Mouse (Mus musculus) spleen, adult 2 months (tissue): ENCODE results near the gene Cenpt. TPM values are rescaled to one million over a fixed set of nuclear protein-coding genes. Genes with fewer than 3 reads are reported as not detected.

Experiments
- DNase-seq, 2 experiments: peaks; one replicate each; pipeline versions ENCODE4 v3.0.0 to v3.0.0-alpha.2; 2012 to 2021; ENCODE audit warnings: low spot score in 2 of 2, low read depth in 1 of 2
- H3K27ac ChIP-seq: fragments of 200-500 bp; 2 replicates; pipeline ENCODE4 v1.5.1; 2012; ENCODE audit warnings: low read length, inconsistent platforms; ENCODE audit not compliant: insufficient read depth
- H3K27me3 ChIP-seq: fragments of 200-500 bp; 2 replicates; pipeline ENCODE4 v1.6.1; 2012; ENCODE audit warnings: mild to moderate bottlenecking, moderate library complexity, low read length, inconsistent platforms; ENCODE audit not compliant: control insufficient read depth, insufficient read depth
- H3K36me3 ChIP-seq: fragments of 200-500 bp; 2 replicates; pipeline ENCODE4 v1.6.1; 2012; ENCODE audit warnings: mild to moderate bottlenecking, low read length, inconsistent platforms; ENCODE audit not compliant: control insufficient read depth, insufficient read depth
- H3K4me1 ChIP-seq: fragments of 200-500 bp; 2 replicates; pipeline ENCODE4 v1.6.1; 2011; ENCODE audit warnings: inconsistent platforms; ENCODE audit not compliant: control insufficient read depth, insufficient read depth, insufficient read length
- H3K4me3 ChIP-seq: fragments of 200-500 bp; 2 replicates; pipeline ENCODE4 v1.5.1; 2011; ENCODE audit warnings: mild to moderate bottlenecking, inconsistent platforms; ENCODE audit not compliant: insufficient read depth, insufficient read length; ENCODE audit errors: extremely low read depth
- CTCF ChIP-seq: fragments of 200-500 bp; IDR thresholded peaks from 2 replicates; pipeline ENCODE4 v1.5.1; 2011; ENCODE audit warnings: mild to moderate bottlenecking, inconsistent platforms; ENCODE audit not compliant: insufficient read depth, insufficient read length, insufficient replicate concordance; ENCODE audit errors: extremely low read depth
- POLR2A ChIP-seq: fragments of 200-500 bp; IDR thresholded peaks from 2 replicates; pipeline ENCODE4 v1.6.1; 2011; ENCODE audit warnings: low read depth, low read length, inconsistent platforms
- WGBS: fragments of 180-500 bp; shearing (Covaris S2); methylation state at CpG from one replicate; pipeline ENCODE4 v1.1.7; 2018; 5-methylcytosine and 5-hydroxymethylcytosine counted together
- polyA plus RNA-seq: library from polyadenylated mRNA; depleted of rRNA; stranded (reverse); fragments of >200 nt; gene quantifications from 2 replicates; pipeline ENCODE4 v1.2.3, GENCODE M21; 2012; rRNA removed

The Cenpt gene
- polyA plus RNA-seq, 1 experiment, result 14.2 TPM

DNA sequence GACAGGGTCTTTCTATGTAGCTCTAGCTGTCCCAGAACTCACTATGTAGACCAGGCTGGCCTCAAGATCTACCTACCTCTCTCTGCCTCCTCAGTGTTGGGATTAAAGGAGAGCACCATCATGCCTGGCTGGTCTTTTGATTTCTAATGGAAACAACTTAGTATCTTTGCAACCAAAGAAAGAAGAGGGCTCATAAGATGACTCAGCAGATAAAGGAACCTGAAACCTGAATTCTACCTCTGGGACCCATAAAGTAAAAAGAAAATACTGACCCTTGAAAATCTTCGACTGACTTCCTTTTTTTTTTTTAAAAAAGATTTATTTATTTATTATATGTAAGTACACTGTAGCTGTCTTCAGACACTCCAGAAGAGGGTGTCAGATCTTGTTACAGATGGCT is 47.1 kb downstream of the Cenpt start:
- no peak overlapping the region for H3K27ac ChIP-seq
- H3K4me1 ChIP-seq, result peaks cover 14% of the 10 kb centered on the region

DNA sequence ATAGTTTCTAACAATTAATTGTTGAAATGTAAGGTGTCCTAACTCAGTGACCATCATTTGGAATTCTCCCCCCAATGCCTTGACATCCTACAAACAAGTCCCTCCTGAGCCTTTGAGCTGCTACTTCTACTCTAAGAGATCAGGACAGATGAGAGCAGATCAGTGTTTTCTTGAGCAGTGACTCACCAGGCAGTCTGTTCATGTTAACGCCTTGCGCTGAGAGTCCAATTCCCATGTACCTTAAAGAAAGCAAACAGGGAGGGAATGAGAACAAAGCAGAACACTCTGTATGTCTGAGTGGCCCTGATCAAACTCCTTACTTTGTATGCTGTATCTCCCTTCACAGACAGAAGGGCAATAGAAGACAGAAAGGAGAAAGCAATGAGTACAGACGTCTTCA is 47.7 kb downstream of the Cenpt start:
- H3K4me1 ChIP-seq, result peaks cover 11% of the 10 kb centered on the region
- no peak for DNase-seq
- peaks cover 5% of the 10 kb centered on the region for H3K36me3 ChIP-seq
- H3K27ac ChIP-seq, result no peak overlapping the region
- TF ChIP-seq POLR2A, result no peak
- no peak for TF ChIP-seq CTCF
- H3K27me3 ChIP-seq, result no peaks in the 10 kb centered on the region
- 90% methylated on average over 3 of the region's 3 CpGs for WGBS
- H3K4me3 ChIP-seq, result no peak overlapping the region

More for the DNA sequence above, 47.1 kb downstream of the Cenpt start:
- TF ChIP-seq CTCF, result no peak
- TF ChIP-seq POLR2A, result no peak
- DNase-seq, result no peak
- H3K4me3 ChIP-seq, result no peak overlapping the region
- WGBS, result 15% methylated on average over 1 of the region's 1 CpGs
- H3K36me3 ChIP-seq, result peaks cover 5% of the 10 kb centered on the region
- no peaks in the 10 kb centered on the region for H3K27me3 ChIP-seq

DNA sequence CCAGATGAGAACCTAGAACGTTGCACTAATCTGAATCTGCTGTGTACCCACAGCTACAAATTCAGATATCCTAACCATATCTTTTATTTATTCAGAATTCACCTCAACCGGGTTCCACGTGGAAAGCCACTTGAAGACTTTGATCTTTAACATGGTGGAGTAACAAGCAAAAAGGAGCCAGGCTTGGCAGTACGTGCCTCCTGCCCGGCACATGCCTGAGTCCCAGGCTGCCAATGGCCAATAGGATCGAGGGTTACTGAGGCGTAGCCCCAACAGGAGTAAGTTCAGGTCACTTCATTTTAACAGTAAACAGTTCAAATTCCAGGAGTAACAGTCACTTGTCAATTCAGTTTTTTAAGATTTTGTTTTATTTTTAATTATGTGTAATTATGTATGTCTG is 48.3 kb downstream of the Cenpt start:
- Histone ChIP-seq H3K27ac (no peak overlapping the region), H3K36me3 (peaks cover 7% of the 10 kb centered on the region)

DNA sequence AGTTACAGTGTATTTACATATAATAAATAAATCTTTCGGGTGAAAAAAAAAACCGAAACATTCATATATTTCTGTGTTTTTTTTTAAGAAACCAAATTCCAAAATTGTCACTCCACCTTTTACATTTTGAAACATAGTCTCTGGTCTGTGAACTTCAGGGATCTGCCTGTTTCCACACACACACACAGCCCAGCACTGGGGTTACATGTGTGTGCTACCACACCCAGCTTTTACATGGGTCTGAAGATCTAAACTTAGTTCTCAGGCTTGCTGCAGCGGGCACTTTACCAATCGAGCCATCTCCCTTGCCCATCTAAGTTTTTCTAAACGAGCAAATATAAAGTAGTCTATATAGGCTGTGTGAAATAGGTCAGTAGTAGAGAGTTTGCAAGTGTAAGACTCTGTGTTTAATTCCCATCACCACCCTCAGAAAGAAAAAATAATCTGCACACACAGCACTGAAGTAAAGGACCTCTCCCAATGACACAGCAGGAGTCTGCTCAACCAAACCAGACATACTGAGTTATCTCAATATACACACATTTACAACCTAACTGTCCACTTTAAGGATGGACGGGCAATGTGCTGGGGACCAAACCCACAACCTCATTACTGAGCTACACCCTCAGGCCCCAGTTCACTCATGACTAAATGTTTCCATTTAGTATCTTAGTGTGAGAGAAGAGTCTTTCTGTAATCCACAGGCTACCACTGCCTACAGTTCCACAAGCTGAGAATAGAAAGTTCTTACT is 51.7 kb downstream of the Cenpt start:
- H3K4me1 ChIP-seq, result no peaks in the 10 kb centered on the region
- WGBS, result 84% methylated on average over 6 of the region's 6 CpGs
- H3K4me3 ChIP-seq, result no peak overlapping the region
- H3K36me3 ChIP-seq, result peaks cover 8% of the 10 kb centered on the region
- TF ChIP-seq POLR2A (no peak), CTCF (no peak)
- no peak overlapping the region; the same call in 1 of the 2 replicates for H3K27ac ChIP-seq
- no peaks in the 10 kb centered on the region for H3K27me3 ChIP-seq
- DNase-seq, result no peak

More for the DNA sequence above, 48.3 kb downstream of the Cenpt start:
- DNase-seq, result no peak
- 89% methylated on average over 7 of the region's 7 CpGs for WGBS
- Histone ChIP-seq H3K27me3 (no peaks in the 10 kb centered on the region), H3K4me3 (no peak overlapping the region), H3K4me1 (peaks cover 9% of the 10 kb centered on the region)
- TF ChIP-seq POLR2A (no peak), CTCF (no peak)

DNA sequence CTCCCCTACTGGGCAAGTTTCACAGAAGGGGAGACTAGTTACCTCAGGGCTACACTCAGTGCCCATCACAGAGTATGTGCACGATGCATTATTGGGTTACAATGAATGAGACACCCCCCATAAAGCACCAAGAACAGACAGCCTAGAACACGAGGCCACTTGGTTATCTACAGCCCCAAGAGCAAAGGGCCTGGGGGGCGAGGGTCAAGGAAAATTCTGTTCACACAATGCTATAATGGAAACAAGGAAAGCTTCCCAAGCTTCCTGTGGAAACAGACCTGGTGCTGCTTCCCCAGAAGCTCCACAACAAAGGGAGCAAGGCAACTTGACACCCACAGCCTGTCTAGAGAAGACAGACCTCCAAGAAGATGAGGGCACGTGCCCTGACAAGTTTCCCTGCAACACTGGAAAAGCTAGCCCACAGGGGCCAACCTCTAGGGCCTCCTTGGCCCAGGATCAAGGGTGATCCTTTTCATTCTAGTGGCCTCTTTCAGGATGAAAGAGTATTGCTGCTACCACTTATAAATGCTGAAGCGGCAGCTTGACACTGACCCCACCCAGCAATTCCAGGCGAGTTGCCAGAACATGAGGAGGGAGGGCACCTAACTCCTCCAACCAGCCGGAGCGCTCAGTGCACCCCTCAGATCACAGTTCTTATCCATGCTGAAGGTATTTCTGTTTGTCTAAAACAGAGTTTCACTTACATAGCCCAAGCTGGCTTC is 53.8 kb downstream of the Cenpt start:
- Histone ChIP-seq H3K36me3 (peaks cover 3% of the 10 kb centered on the region; the same call in 1 of the 2 replicates), H3K4me1 (no peaks in the 10 kb centered on the region), H3K27ac (no peak overlapping the region), H3K4me3 (no peak overlapping the region), H3K27me3 (no peaks in the 10 kb centered on the region)
- no peak for DNase-seq
- WGBS, result 80% methylated on average over 8 of the region's 8 CpGs
- TF ChIP-seq CTCF (no peak), POLR2A (no peak)

DNA sequence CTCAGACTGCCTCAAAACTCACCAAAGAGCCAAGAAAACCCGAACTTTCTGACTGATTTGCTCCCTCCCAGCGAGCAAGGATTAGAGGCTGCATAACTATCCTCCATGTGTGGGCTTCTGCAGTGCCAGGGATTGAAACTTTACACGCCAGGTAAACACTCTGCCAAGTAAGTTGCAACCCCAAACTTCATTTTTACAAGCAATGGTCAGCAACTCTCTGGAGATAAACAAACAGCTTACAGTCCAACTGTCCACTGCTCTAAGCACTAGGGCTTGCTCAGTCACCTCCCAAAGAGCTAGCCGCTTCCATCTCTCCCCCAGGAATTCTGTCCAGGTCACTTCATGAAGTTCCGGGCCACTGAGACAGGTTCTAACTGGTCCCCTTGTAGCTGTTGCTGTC is 54.7 kb downstream of the Cenpt start:
- TF ChIP-seq CTCF, result no peak
- Histone ChIP-seq H3K36me3 (peaks cover 3% of the 10 kb centered on the region; the same call in 1 of the 2 replicates), H3K27me3 (no peaks in the 10 kb centered on the region), H3K4me3 (no peak overlapping the region), H3K27ac (no peak overlapping the region), H3K4me1 (no peaks in the 10 kb centered on the region)
- 96% methylated on average over 5 of the region's 5 CpGs for WGBS
- no peak for DNase-seq

DNA sequence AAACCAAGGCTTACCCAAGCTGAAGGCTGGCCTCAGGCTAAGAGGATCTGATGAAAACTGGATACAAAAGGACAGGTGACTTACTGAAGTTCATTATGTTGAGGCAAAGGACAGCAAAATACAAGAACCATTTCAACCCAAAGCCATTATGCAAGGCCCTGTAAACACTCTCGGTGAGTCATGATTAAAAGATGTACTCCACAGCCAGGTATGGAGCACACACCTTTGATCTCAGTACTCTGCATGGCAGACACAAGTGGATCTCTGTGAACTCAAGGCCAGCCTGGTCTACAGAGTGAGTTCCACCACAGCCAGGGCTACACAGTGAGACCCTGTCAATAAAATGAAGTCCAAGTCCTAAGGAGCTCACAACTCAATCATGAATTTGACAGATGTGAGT is 57.3 kb downstream of the Cenpt start:
- TF ChIP-seq CTCF (no peak), POLR2A (no peak)
- Histone ChIP-seq H3K27ac (no peak overlapping the region), H3K27me3 (no peaks in the 10 kb centered on the region), H3K4me1 (no peaks in the 10 kb centered on the region), H3K36me3 (peaks cover 3% of the 10 kb centered on the region; the same call in 1 of the 2 replicates), H3K4me3 (no peak overlapping the region)
- no peak for DNase-seq
- 100% methylated on average over 1 of the region's 1 CpGs for WGBS

Other genes with a start within 250 kb of the Cenpt start
- 25.6 and 26.5 TPM in 2 replicates for gene Ripor1, start 248.0 kb downstream of the Cenpt start, polyA plus RNA-seq
- 22.1 and 24.5 TPM in 2 replicates for gene Ctcf, start 216.7 kb downstream of the Cenpt start, polyA plus RNA-seq
- gene Agrp, start 215.9 kb downstream of the Cenpt start, polyA plus RNA-seq, result 0.14 TPM in 1 of 2 replicates, not detected in the other
- 62.1 and 72.2 TPM in 2 replicates for gene Carmil2, start 167.0 kb downstream of the Cenpt start, polyA plus RNA-seq
- gene Acd, start 152.2 kb downstream of the Cenpt start, polyA plus RNA-seq, result 47.3 and 62.1 TPM in 2 replicates
- gene Pard6a, start 152.1 kb downstream of the Cenpt start, polyA plus RNA-seq, result 8.7 and 12.1 TPM in 2 replicates
- not detected in 2 replicates for gene 4933405L10Rik, start 145.6 kb downstream of the Cenpt start, polyA plus RNA-seq
- gene Enkd1, start 145.1 kb downstream of the Cenpt start, polyA plus RNA-seq, result 4.3 and 6.2 TPM in 2 replicates
- gene Gfod2, start 94.6 kb downstream of the Cenpt start, polyA plus RNA-seq, result 2.3 and 2.4 TPM in 2 replicates
- 50.0 and 59.9 TPM in 2 replicates for gene Ranbp10, start 25.9 kb downstream of the Cenpt start, polyA plus RNA-seq
- gene Tsnaxip1, start 25.5 kb downstream of the Cenpt start, polyA plus RNA-seq, result 0.07 and 0.14 TPM in 2 replicates
- 33.7 and 41.2 TPM in 2 replicates for gene Thap11, start 1.9 kb upstream of the Cenpt start, polyA plus RNA-seq
- 13.1 and 14.5 TPM in 2 replicates for gene Nutf2, start 7.3 kb upstream of the Cenpt start, polyA plus RNA-seq
- 71.3 and 90.0 TPM in 2 replicates for gene Edc4, start 27.6 kb upstream of the Cenpt start, polyA plus RNA-seq
- gene Nrn1l, start 40.3 kb upstream of the Cenpt start, polyA plus RNA-seq, result 3.0 and 3.1 TPM in 2 replicates
- gene Pskh1, start 47.2 kb upstream of the Cenpt start, polyA plus RNA-seq, result 24.3 and 30.3 TPM in 2 replicates
- 4,893 and 4,931 TPM in 2 replicates for gene Ctrl, start 80.6 kb upstream of the Cenpt start, polyA plus RNA-seq
- gene Psmb10, start 85.2 kb upstream of the Cenpt start, polyA plus RNA-seq, result 228 and 357 TPM in 2 replicates
- 2.7 and 3.1 TPM in 2 replicates for gene Lcat, start 90.1 kb upstream of the Cenpt start, polyA plus RNA-seq
- gene Slc12a4, start 112.8 kb upstream of the Cenpt start, polyA plus RNA-seq, result 25.1 and 29.5 TPM in 2 replicates
- gene Dpep3, start 126.2 kb upstream of the Cenpt start, polyA plus RNA-seq, result 0.20 and 0.48 TPM in 2 replicates
- gene Dus2, start 138.1 kb upstream of the Cenpt start, polyA plus RNA-seq, result 5.1 and 7.1 TPM in 2 replicates
- gene Dpep2nb, start 152.7 kb upstream of the Cenpt start, polyA plus RNA-seq, result not detected in 2 replicates
- 6.6 and 9.5 TPM in 2 replicates for gene Ddx28, start 158.6 kb upstream of the Cenpt start, polyA plus RNA-seq
- 29.5 and 35.7 TPM in 2 replicates for gene Nfatc3, start 205.6 kb upstream of the Cenpt start, polyA plus RNA-seq